Mouse (Mus musculus) liver, postnatal 0 days (tissue): ENCODE results near the gene Foxn3.

ENCODE experiments used
- CTCF ChIP-seq: sonication (generic); IDR thresholded peaks from 2 replicates; pipeline ENCODE4 v1.5.1; 2016; ENCODE audit warnings: antibody characterized with exemption, low read depth
- EP300 ChIP-seq: IDR thresholded peaks from 2 replicates; pipeline ENCODE4 v1.6.1; 2016; ENCODE audit warnings: antibody characterized with exemption, low read depth, mild to moderate bottlenecking

DNA sequence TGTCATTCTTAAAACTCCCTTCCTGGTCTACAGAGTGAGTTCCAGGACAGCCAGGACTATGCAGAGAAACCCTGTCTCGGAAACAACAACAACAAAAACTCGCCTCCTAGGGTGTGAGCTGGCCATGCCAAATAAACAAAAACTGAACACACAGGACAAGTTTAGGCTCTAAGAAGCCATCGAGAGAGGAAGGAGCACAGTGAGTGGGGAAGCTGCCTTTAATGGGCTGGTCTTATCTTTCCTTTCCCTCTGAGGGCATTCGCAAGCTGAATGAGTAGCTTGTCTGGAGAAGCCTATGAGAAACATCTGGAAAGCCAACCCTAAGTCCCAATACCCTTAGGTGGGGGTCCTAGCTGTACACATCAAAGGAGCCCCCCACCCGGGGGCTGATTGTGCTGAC is 168.7 kb downstream of the Foxn3 start:
- TF ChIP-seq CTCF: no peak
- no peak for TF ChIP-seq EP300
